Mouse (Mus musculus) heart, embryonic 16.5 days (tissue): ENCODE results near the gene Fcrl6. TPM values are rescaled to one million over a fixed set of nuclear protein-coding genes. Genes with fewer than 3 reads are reported as not detected.

Experiments
- ATAC-seq: fragments of 200-750 bp; cut with Nextera tagmentation; replicated peaks from 2 replicates; pipeline ENCODE4 v1.8.0; 2017; ENCODE audit warnings: moderate number of reproducible peaks; ENCODE audit not compliant: insufficient read depth, low FRiP score; ENCODE audit errors: extremely low read depth
- H3K27ac ChIP-seq: fragments of 300-500 bp; sonication (generic); 2 replicates; pipeline ENCODE4 v1.5.1; 2014; ENCODE audit warnings: mild to moderate bottlenecking, low read length, control low read depth, moderate library complexity
- H3K27me3 ChIP-seq: fragments of 300-500 bp; sonication (generic); 2 replicates; pipeline ENCODE4 v1.6.1; 2014; ENCODE audit warnings: low read length, mixed read lengths; ENCODE audit not compliant: control insufficient read depth, insufficient read depth
- H3K36me3 ChIP-seq: fragments of 300-500 bp; sonication (generic); 2 replicates; pipeline ENCODE4 v1.6.1; 2014; ENCODE audit not compliant: control insufficient read depth, insufficient read depth
- H3K4me1 ChIP-seq: fragments of 300-500 bp; sonication (generic); 2 replicates; pipeline ENCODE4 v1.6.1; 2014; ENCODE audit warnings: low read length, mixed read lengths; ENCODE audit not compliant: control insufficient read depth, insufficient read depth
- H3K4me2 ChIP-seq: fragments of 300-500 bp; sonication (generic); 2 replicates; pipeline ENCODE4 v1.6.1; 2014; ENCODE audit warnings: low read depth, mild to moderate bottlenecking, control low read depth, low read length
- H3K4me3 ChIP-seq: fragments of 300-500 bp; sonication (generic); 2 replicates; pipeline ENCODE4 v1.5.1; 2014; ENCODE audit warnings: mild to moderate bottlenecking, control low read depth, low read length
- H3K9ac ChIP-seq: fragments of 300-500 bp; sonication (generic); 2 replicates; pipeline ENCODE4 v1.6.1; 2014; ENCODE audit warnings: low read length, control low read depth
- H3K9me3 ChIP-seq: fragments of 300-500 bp; sonication (generic); replicated peaks from 2 replicates; pipeline ENCODE4 v1.6.1; 2016; ENCODE audit warnings: low read length; ENCODE audit not compliant: control insufficient read depth
- WGBS: fragments of 180-500 bp; shearing (Covaris S2); extraction: QIAGEN DNeasy Blood & Tissue Kit; methylation state at CpG from one replicate; pipeline ENCODE4 v1.1.7; 2014; 5-methylcytosine and 5-hydroxymethylcytosine counted together
- polyA plus RNA-seq: library from polyadenylated mRNA; unstranded; fragments of >200 nt; fragmentation: Nextera tagmentation; extraction: Ambion mirVana; gene quantifications from 2 replicates; pipeline ENCODE4 v1.2.1, GENCODE M21; 2015

Gene Fcrl6
- not detected in 2 replicates for polyA plus RNA-seq

- Histone ChIP-seq H3K4me2 (no peak within 1 kb of the TSS), H3K27me3 (no peaks in the 10 kb centered on the region), H3K4me1 (no peaks in the 10 kb centered on the region), H3K27ac (no peak within 1 kb of the TSS), H3K36me3 (no peaks in the 10 kb centered on the region), H3K9ac (no peak within 1 kb of the TSS), H3K9me3 (no peaks in the 10 kb centered on the region), H3K4me3 (no peak within 1 kb of the TSS)
- WGBS: 50% methylated on average over 1 of the region's 1 CpGs
- ATAC-seq: no peak
Measured at GRCm38 (mm10) chr1:172602326-172602725, at the start of gene Fcrl6. Gene Fcrl6 (minus strand): TSS chr1:172602551.

- Histone ChIP-seq H3K9me3 (no peaks in the 10 kb centered on the region), H3K36me3 (no peaks in the 10 kb centered on the region), H3K4me1 (peaks cover 29% of the 10 kb centered on the region), H3K4me3 (no peak overlapping the region), H3K27ac (no peak overlapping the region), H3K27me3 (no peaks in the 10 kb centered on the region), H3K9ac (no peak overlapping the region), H3K4me2 (no peak overlapping the region)
- ATAC-seq: no peak
- WGBS: 80% methylated on average over 10 of the region's 10 CpGs
Measured at GRCm38 (mm10) chr1:172651288-172651987, 49.1 kb upstream of the Fcrl6 start.

- Histone ChIP-seq H3K27me3 (no peaks in the 10 kb centered on the region), H3K27ac (no peak overlapping the region), H3K4me1 (peaks cover 29% of the 10 kb centered on the region), H3K4me3 (no peak overlapping the region), H3K36me3 (no peaks in the 10 kb centered on the region), H3K4me2 (no peak overlapping the region), H3K9me3 (no peaks in the 10 kb centered on the region), H3K9ac (no peak overlapping the region)
- 55% methylated on average over 8 of the region's 8 CpGs for WGBS
- ATAC-seq: peak; percentile 45; the same call in 1 of the 2 replicates
Measured at GRCm38 (mm10) chr1:172650519-172651287, 48.4 kb upstream of the Fcrl6 start.

GRCm38 (mm10) chr1:172649396-172649795, 47.0 kb upstream of the Fcrl6 start:
- Histone ChIP-seq H3K27me3 (no peaks in the 10 kb centered on the region), H3K4me1 (peaks cover 29% of the 10 kb centered on the region), H3K36me3 (no peaks in the 10 kb centered on the region), H3K9ac (no peak overlapping the region), H3K27ac (no peak overlapping the region), H3K9me3 (no peaks in the 10 kb centered on the region), H3K4me3 (no peak overlapping the region), H3K4me2 (no peak overlapping the region)
- WGBS: 42% methylated on average over 9 of the region's 9 CpGs
- no peak for ATAC-seq

- H3K4me2 ChIP-seq: no peak overlapping the region
Measured at GRCm38 (mm10) chr1:172647236-172647635, 44.9 kb upstream of the Fcrl6 start.

GRCm38 (mm10) chr1:172638781-172639180, 36.4 kb upstream of the Fcrl6 start:
- WGBS: 11% methylated on average over 2 of the region's 2 CpGs
- Histone ChIP-seq H3K36me3 (no peaks in the 10 kb centered on the region), H3K4me3 (no peak overlapping the region), H3K27ac (peak overlapping the region; percentile 61), H3K9me3 (no peaks in the 10 kb centered on the region), H3K4me1 (peaks cover 9% of the 10 kb centered on the region), H3K4me2 (no peak overlapping the region), H3K9ac (no peak overlapping the region), H3K27me3 (no peaks in the 10 kb centered on the region)
- ATAC-seq: peak; percentile 67; the same call in 1 of the 2 replicates

More at GRCm38 (mm10) chr1:172647236-172647635, 44.9 kb upstream of the Fcrl6 start:
- no peak overlapping the region for H3K9ac ChIP-seq
- ATAC-seq: no peak; the same call in 1 of the 2 replicates
- no peaks in the 10 kb centered on the region for H3K27me3 ChIP-seq
- no peak overlapping the region for H3K27ac ChIP-seq
- peaks cover 20% of the 10 kb centered on the region for H3K4me1 ChIP-seq
- no peaks in the 10 kb centered on the region for H3K9me3 ChIP-seq
- H3K36me3 ChIP-seq: no peaks in the 10 kb centered on the region
- 34% methylated on average over 4 of the region's 4 CpGs for WGBS
- no peak overlapping the region for H3K4me3 ChIP-seq

GRCm38 (mm10) chr1:172637801-172638200, 35.5 kb upstream of the Fcrl6 start:
- H3K36me3 ChIP-seq: no peaks in the 10 kb centered on the region
- no peaks in the 10 kb centered on the region for H3K9me3 ChIP-seq
- H3K27me3 ChIP-seq: no peaks in the 10 kb centered on the region
- H3K4me3 ChIP-seq: no peak overlapping the region
- no peak overlapping the region for H3K27ac ChIP-seq
- ATAC-seq: no peak
- peaks cover 7% of the 10 kb centered on the region for H3K4me1 ChIP-seq
- no peak overlapping the region for H3K9ac ChIP-seq
- no peak overlapping the region for H3K4me2 ChIP-seq
- WGBS: 60% methylated on average over 4 of the region's 4 CpGs

GRCm38 (mm10) chr1:172636266-172636665, 33.9 kb upstream of the Fcrl6 start:
- Histone ChIP-seq H3K4me2 (no peak overlapping the region), H3K4me3 (no peak overlapping the region), H3K27ac (no peak overlapping the region), H3K36me3 (no peaks in the 10 kb centered on the region), H3K9me3 (no peaks in the 10 kb centered on the region), H3K27me3 (no peaks in the 10 kb centered on the region), H3K4me1 (peaks cover 9% of the 10 kb centered on the region), H3K9ac (no peak overlapping the region)
- 75% methylated on average over 5 of the region's 5 CpGs for WGBS
- no peak for ATAC-seq

GRCm38 (mm10) chr1:172635258-172635657, 32.9 kb upstream of the Fcrl6 start:
- Histone ChIP-seq H3K9me3 (no peaks in the 10 kb centered on the region), H3K36me3 (no peaks in the 10 kb centered on the region), H3K9ac (no peak overlapping the region), H3K27ac (no peak overlapping the region), H3K4me3 (no peak overlapping the region), H3K4me1 (peaks cover 9% of the 10 kb centered on the region), H3K4me2 (0 out of 2 replicates have a peak overlapping the region, but pooled peaks have one; percentile 1), H3K27me3 (no peaks in the 10 kb centered on the region)
- ATAC-seq: no peak
- 38% methylated on average over 4 of the region's 4 CpGs for WGBS
